Mouse (Mus musculus) heart, embryonic 14.5 days (tissue): ENCODE data around the gene Foxp3. TPM values are rescaled to one million over a fixed set of nuclear protein-coding genes. Genes with fewer than 3 reads are reported as not detected.

ENCODE experiments used
- ATAC-seq: fragments of 200-750 bp; cut with Nextera tagmentation; 2 replicates; pipeline ENCODE4 v1.8.0; 2017; ENCODE audit warnings: low read depth, moderate TSS enrichment; ENCODE audit not compliant: insufficient number of reproducible peaks, insufficient read depth, low FRiP score
- H3K27ac ChIP-seq, 2 experiments: fragments of 200-500 bp in 1 of 2; fragments of 300-500 bp in 1 of 2; sonication (generic) in 1 of 2; replicated peaks in 1 of 2; 2 replicates each; pipeline ENCODE4 v1.5.1; 2012 to 2014; ENCODE audit warnings: low read depth in 2 of 2, low read length in 2 of 2, control low read depth in 1 of 2, mild to moderate bottlenecking in 1 of 2, mixed read lengths in 1 of 2; ENCODE audit not compliant: control insufficient read depth in 1 of 2, insufficient read depth in 1 of 2
- H3K27me3 ChIP-seq: fragments of 300-500 bp; sonication (generic); 2 replicates; pipeline ENCODE4 v1.6.1; 2014; ENCODE audit warnings: mild to moderate bottlenecking, low read length, control low read depth; ENCODE audit not compliant: control insufficient read depth, insufficient read depth
- H3K36me3 ChIP-seq: fragments of 300-500 bp; sonication (generic); 2 replicates; pipeline ENCODE4 v1.6.1; 2014; ENCODE audit warnings: mild to moderate bottlenecking, control low read depth, low read length, mixed read lengths; ENCODE audit not compliant: control insufficient read depth, insufficient read depth
- H3K4me1 ChIP-seq, 2 experiments: fragments of 200-500 bp in 1 of 2; fragments of 300-500 bp in 1 of 2; sonication (generic) in 1 of 2; 2 replicates each; pipeline ENCODE4 v1.6.1; 2012 to 2014; ENCODE audit warnings: low read length in 2 of 2, control low read depth in 1 of 2, mixed read lengths in 1 of 2; ENCODE audit not compliant: control insufficient read depth in 2 of 2, insufficient read depth in 2 of 2
- H3K4me2 ChIP-seq: fragments of 300-500 bp; sonication (generic); 2 replicates; pipeline ENCODE4 v1.6.1; 2014; ENCODE audit warnings: mild to moderate bottlenecking, low read length
- H3K4me3 ChIP-seq, 2 experiments: fragments of 200-500 bp in 1 of 2; fragments of 300-500 bp in 1 of 2; sonication (generic) in 1 of 2; 2 replicates each; pipeline ENCODE4 v1.5.1; 2012 to 2014; ENCODE audit warnings: low read length in 2 of 2, mild to moderate bottlenecking in 2 of 2, control low read depth in 1 of 2, low read depth in 1 of 2, moderate library complexity in 1 of 2; ENCODE audit not compliant: control insufficient read depth in 1 of 2, insufficient read depth in 1 of 2
- H3K9ac ChIP-seq: fragments of 300-500 bp; sonication (generic); 2 replicates; pipeline ENCODE4 v1.6.1; 2014; ENCODE audit warnings: mild to moderate bottlenecking, low read length
- H3K9me3 ChIP-seq: fragments of 300-500 bp; sonication (generic); 2 replicates; pipeline ENCODE4 v1.6.1; 2016; ENCODE audit warnings: low read length, control low read depth; ENCODE audit not compliant: control insufficient read depth
- WGBS: fragments of 180-500 bp; shearing (Covaris S2); extraction: QIAGEN DNeasy Blood & Tissue Kit; methylation state at CpG from one replicate; pipeline ENCODE4 v1.1.7; 2014; 5-methylcytosine and 5-hydroxymethylcytosine counted together
- polyA plus RNA-seq: library from polyadenylated mRNA; unstranded; fragments of >200 nt; fragmentation: Nextera tagmentation; extraction: Ambion mirVana; gene quantifications from 2 replicates; pipeline ENCODE4 v1.2.1, GENCODE M21; 2014

Gene Foxp3
- not detected in 2 replicates for polyA plus RNA-seq

DNA sequence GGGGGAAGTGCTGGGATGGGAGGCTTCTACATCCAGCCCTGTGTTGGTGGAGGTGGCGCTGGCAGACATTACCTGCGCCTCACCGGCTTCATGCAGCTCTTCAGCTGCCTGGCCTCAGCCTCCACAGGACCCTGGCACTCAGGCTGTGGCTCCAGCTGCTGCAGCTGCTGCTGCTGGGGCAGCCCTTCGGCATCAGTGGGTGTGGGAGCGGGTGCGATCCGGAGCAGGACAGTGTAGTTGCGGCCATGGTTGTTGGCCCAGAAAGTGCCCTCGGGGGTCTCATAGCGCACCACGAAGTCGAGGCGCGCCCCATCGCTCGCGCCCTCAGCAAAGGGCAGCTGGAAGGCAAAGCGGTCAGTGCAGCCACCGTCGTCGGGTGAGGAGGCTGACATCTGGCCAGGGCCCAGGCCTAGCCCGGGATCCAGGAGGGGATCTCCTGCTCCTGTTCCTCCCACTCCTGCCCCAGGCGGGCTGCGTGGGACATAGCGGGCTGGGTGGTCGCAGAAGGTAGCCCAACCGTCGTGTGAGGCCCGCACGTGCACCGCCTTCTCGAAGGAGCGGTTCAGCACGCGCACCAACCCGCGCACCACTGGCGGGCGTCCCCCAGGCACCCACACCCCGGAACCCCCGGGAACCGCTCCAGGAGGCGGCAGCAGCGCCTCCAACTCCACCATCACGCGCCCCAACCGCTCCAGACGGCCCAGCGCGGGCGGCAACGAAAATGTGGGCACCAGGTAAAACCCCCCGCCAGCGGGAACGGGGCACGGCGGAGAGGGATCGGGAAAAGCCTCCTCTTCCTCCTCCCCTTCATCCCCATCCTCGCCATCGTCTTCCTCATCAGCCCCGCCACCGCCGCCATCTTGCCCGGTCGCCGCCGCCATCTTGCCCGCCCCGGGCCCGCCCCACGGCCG, at the start of gene Foxp3:
Gene Foxp3 (plus strand): TSS at position 469 of the 911 bp plus-strand sequence.
- H3K27ac ChIP-seq: peak within 1 kb of the TSS; percentile 55 to 80
- H3K4me1 ChIP-seq: peaks cover 11 to 25% of the 10 kb centered on the region in 2 experiments
- peak; percentile 58 for ATAC-seq
- WGBS: 26% methylated on average over 56 of the region's 72 CpGs
- H3K27me3 ChIP-seq: no peaks in the 10 kb centered on the region
- peak within 1 kb of the TSS; percentile 78 for H3K9ac ChIP-seq
- no peaks in the 10 kb centered on the region for H3K9me3 ChIP-seq
- H3K4me3 ChIP-seq: peak within 1 kb of the TSS; percentile 59 to 77
- peak within 1 kb of the TSS; percentile 64 for H3K4me2 ChIP-seq
- no peaks in the 10 kb centered on the region for H3K36me3 ChIP-seq

DNA sequence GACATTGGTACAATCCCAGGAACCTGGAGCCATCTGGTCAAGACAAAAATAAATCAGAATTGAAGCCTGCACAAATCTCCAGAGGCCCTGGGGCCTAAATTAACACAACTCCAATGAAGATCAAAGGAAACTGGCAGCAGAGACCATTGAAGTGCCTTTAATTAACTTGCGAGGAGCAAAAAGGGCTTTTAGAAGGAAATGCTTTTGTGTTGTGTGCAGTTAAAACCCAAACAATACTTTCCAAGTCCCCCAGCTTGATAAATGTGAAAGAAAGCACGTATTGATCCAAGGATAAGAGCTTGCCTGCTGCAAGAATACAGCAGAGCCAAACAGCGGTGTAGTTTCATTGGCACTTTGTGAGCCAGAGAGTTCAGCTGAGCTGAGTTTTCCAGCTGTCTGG, 48.5 kb upstream of the Foxp3 start:
- Histone ChIP-seq H3K36me3 (no peaks in the 10 kb centered on the region), H3K4me3 (no peak overlapping the region), H3K4me1 (no peaks in the 10 kb centered on the region), H3K4me2 (no peak overlapping the region), H3K9me3 (no peaks in the 10 kb centered on the region), H3K9ac (no peak overlapping the region), H3K27ac (no peak overlapping the region), H3K27me3 (no peaks in the 10 kb centered on the region)
- WGBS: 59% methylated on average over 3 of the region's 3 CpGs
- no peak for ATAC-seq

GRCm38 (mm10) chrX:7553474-7553873, 20.0 kb upstream of the Foxp3 start:
- 83% methylated on average over 4 of the region's 4 CpGs for whole genome bisulfite sequencing
- Histone ChIP-seq H3K9ac (no peak overlapping the region), H3K36me3 (no peaks in the 10 kb centered on the region)

DNA sequence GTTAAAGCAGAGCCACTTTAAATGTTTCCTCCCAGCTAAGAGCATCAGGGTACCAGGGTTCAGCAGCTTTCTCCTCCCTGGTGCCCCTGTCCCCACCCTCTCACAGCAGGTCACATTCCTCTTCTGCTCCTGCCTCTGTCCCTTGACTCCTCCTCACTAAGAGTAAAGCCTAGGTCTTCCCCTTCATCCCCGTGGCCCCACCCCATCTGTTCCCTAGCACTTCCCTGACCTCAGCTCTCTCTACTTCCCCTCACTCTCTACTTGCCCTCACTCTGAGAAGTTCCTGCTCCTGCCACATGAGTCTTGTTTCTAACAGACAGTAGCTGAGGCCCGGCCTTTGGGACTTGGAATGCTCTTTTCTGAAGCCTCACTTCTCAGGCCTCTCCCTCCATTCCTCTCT, 10.4 kb upstream of the Foxp3 start:
- WGBS: 20% methylated on average over 2 of the region's 2 CpGs
- Histone ChIP-seq H3K4me1 (peaks cover 0 to 2% of the 10 kb centered on the region in 2 experiments; a peak in 1 of 4 replicates), H3K27ac (no peak overlapping the region), H3K9me3 (no peaks in the 10 kb centered on the region), H3K4me3 (no peak overlapping the region), H3K4me2 (no peak overlapping the region), H3K9ac (no peak overlapping the region), H3K27me3 (no peaks in the 10 kb centered on the region), H3K36me3 (no peaks in the 10 kb centered on the region)
- no peak for ATAC-seq

More at GRCm38 (mm10) chrX:7553474-7553873, 20.0 kb upstream of the Foxp3 start:
- no peak overlapping the region for H3K4me2 ChIP-seq
- H3K9me3 ChIP-seq: no peaks in the 10 kb centered on the region
- no peaks in the 10 kb centered on the region for H3K4me1 ChIP-seq
- no peaks in the 10 kb centered on the region for H3K27me3 ChIP-seq
- no peak overlapping the region for H3K27ac ChIP-seq
- H3K4me3 ChIP-seq: no peak overlapping the region
- no peak for ATAC-seq

DNA sequence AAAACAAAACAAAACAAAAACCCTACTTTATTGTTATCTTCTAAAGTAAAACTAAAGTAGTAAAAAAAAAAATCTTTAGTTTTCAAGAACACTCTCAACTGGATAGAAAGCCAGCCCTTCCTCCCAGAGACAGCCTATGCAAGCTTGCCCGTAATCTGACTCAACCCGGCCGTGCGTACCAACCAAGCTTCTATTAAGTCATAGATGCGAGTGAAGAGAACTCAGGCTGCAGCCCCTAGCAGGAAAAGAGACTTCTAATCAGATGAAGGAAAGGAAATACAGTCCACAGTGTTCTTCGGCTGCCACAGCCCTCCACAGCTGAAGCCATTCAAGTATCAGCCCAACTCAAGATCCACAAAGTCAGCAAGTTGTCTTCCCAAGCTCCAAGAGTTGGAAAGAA, 7.1 kb upstream of the Foxp3 start:
- H3K4me1 ChIP-seq: peaks cover 3 to 6% of the 10 kb centered on the region in 2 experiments; a peak in 2 of 4 replicates
- H3K27ac ChIP-seq: no peak overlapping the region
- H3K4me2 ChIP-seq: no peak overlapping the region
- H3K4me3 ChIP-seq: no peak overlapping the region
- no peak overlapping the region for H3K9ac ChIP-seq
- no peaks in the 10 kb centered on the region for H3K9me3 ChIP-seq
- ATAC-seq: no peak
- H3K36me3 ChIP-seq: no peaks in the 10 kb centered on the region
- 64% methylated on average over 6 of the region's 6 CpGs for WGBS
- H3K27me3 ChIP-seq: no peaks in the 10 kb centered on the region

DNA sequence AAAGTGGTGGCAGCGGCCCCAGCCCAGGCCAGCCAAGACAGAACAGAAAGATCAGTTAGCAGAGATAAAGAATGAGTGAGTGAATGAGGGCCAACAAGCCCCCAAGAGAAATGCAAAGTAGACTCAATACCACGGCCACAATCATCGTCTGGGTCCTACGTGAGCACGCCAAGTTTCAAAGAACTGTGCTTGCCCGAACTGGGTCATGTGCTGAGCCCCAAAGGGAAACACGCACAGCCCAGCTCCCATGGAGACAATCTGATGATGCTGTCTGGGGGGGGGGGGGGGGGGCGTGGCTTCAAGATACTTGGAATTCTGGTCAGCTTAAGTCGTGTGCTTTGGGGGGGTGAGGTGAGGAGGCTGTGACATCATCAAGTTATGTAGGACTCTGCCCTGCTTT, 6.0 kb upstream of the Foxp3 start:
- H3K4me2 ChIP-seq: no peak overlapping the region
- peaks cover 5 to 15% of the 10 kb centered on the region in 2 experiments for H3K4me1 ChIP-seq
- no peak for ATAC-seq
- H3K9ac ChIP-seq: no peak overlapping the region
- no peak overlapping the region for H3K4me3 ChIP-seq
- 72% methylated on average over 8 of the region's 9 CpGs for WGBS
- H3K27ac ChIP-seq: no peak overlapping the region
- H3K36me3 ChIP-seq: no peaks in the 10 kb centered on the region
- H3K27me3 ChIP-seq: no peaks in the 10 kb centered on the region
- H3K9me3 ChIP-seq: no peaks in the 10 kb centered on the region

DNA sequence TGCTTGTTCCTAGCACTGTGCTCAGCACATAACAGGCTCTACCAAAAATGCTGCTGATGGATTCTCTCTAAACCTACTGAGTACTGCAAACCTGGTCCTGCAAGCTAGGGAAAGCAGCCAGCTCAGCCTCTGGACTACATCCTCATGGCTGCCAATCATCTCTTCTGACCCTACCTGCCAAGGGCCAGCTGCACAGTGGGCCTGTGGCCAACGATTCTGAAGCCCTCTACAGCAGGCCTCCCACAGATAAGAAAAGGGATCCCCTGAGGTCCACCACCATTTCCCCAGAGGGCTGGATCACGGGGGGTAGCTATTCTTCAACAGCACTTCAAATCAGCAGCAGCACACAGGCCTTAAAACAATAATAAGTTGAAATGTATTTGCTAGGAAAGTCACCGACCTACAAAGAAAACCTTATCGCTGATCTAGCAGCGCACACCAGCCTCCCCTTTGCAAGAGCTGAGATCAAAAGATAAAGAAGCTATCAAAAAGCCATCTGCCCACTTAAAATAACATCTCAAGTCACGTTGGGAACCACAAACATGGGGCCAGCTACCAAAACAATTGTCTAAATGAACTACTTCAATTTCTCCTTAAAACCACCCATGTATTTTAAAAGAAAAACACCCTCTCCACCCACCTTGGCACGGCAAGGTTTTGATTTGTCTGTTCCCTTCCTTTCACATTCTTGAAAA, 2.8 kb upstream of the Foxp3 start:
- WGBS: 50% methylated on average over 7 of the region's 7 CpGs
- ATAC-seq: no peak

More for the DNA sequence above, 2.8 kb upstream of the Foxp3 start:
- Histone ChIP-seq H3K4me2 (no peak overlapping the region), H3K4me3 (no peak overlapping the region), H3K27me3 (no peaks in the 10 kb centered on the region), H3K9ac (no peak overlapping the region), H3K9me3 (no peaks in the 10 kb centered on the region), H3K4me1 (peaks cover 13 to 25% of the 10 kb centered on the region in 2 experiments), H3K27ac (no peak overlapping the region), H3K36me3 (no peaks in the 10 kb centered on the region)
